Mouse (Mus musculus) midbrain, embryonic 16.5 days (tissue): Measurements from ENCODE around the gene Slc25a33. TPM values are rescaled to one million over a fixed set of nuclear protein-coding genes. Genes with fewer than 3 reads are reported as not detected.
A peak's percentile ranks its signal among the peaks of the same experiment; 100 is the strongest.

Experiments used
- ATAC-seq: fragments of 200-750 bp; cut with Nextera tagmentation; 2 replicates; pipeline ENCODE4 v1.8.0; 2017; ENCODE audit warnings: moderate TSS enrichment
- H3K27ac ChIP-seq: fragments of 300-500 bp; sonication (generic); 2 replicates; pipeline ENCODE4 v1.5.1; 2014; ENCODE audit warnings: mild to moderate bottlenecking, low read length, mixed read lengths
- H3K27me3 ChIP-seq: fragments of 300-500 bp; sonication (generic); 2 replicates; pipeline ENCODE4 v1.6.1; 2014; ENCODE audit warnings: low read depth, low read length, mixed read lengths; ENCODE audit not compliant: control insufficient read depth, insufficient read depth
- H3K36me3 ChIP-seq: fragments of 300-500 bp; sonication (generic); 2 replicates; pipeline ENCODE4 v1.6.1; 2014; ENCODE audit warnings: mild to moderate bottlenecking, low read length, moderate library complexity, mixed read lengths; ENCODE audit not compliant: control insufficient read depth, insufficient read depth
- H3K4me1 ChIP-seq: fragments of 300-500 bp; sonication (generic); 2 replicates; pipeline ENCODE4 v1.6.1; 2014; ENCODE audit warnings: mild to moderate bottlenecking, low read length, mixed read lengths; ENCODE audit not compliant: control insufficient read depth, insufficient read depth
- H3K4me2 ChIP-seq: fragments of 300-500 bp; sonication (generic); 2 replicates; pipeline ENCODE4 v1.6.1; 2014; ENCODE audit warnings: mild to moderate bottlenecking, low read length, mixed read lengths
- H3K4me3 ChIP-seq: fragments of 300-500 bp; sonication (generic); 2 replicates; pipeline ENCODE4 v1.5.1; 2014; ENCODE audit warnings: low read depth, mild to moderate bottlenecking, low read length, moderate library complexity, mixed read lengths
- H3K9ac ChIP-seq: fragments of 300-500 bp; sonication (generic); 2 replicates; pipeline ENCODE4 v1.6.1; 2014; ENCODE audit warnings: low read depth, low read length, mixed read lengths
- H3K9me3 ChIP-seq: fragments of 300-500 bp; sonication (generic); replicated peaks from 2 replicates; pipeline ENCODE4 v1.6.1; 2014; ENCODE audit warnings: mild to moderate bottlenecking, low read length, mixed read lengths; ENCODE audit not compliant: control insufficient read depth, poor library complexity, severe bottlenecking
- WGBS: fragments of 180-500 bp; shearing (Covaris S2); extraction: QIAGEN DNeasy Blood & Tissue Kit; methylation state at CpG from one replicate; pipeline ENCODE4 v1.1.7; 2014; 5-methylcytosine and 5-hydroxymethylcytosine counted together
- polyA plus RNA-seq: library from polyadenylated mRNA; unstranded; fragments of >200 nt; fragmentation: Nextera tagmentation; extraction: Ambion mirVana; gene quantifications from 2 replicates; pipeline ENCODE4 v1.2.1, GENCODE M21; 2015

Slc25a33 gene
- polyA plus RNA-seq, 1 experiment from 2014 or later: 29.1 TPM

- H3K9me3 ChIP-seq: no peaks in the 10 kb centered on the region
Observed at GRCm38 (mm10) chr4:149737383-149738324, 36.4 kb downstream of the Slc25a33 start, which contains the start of gene Tmem201. Tmem201 (minus strand) TSS chr4:149738044.

DNA sequence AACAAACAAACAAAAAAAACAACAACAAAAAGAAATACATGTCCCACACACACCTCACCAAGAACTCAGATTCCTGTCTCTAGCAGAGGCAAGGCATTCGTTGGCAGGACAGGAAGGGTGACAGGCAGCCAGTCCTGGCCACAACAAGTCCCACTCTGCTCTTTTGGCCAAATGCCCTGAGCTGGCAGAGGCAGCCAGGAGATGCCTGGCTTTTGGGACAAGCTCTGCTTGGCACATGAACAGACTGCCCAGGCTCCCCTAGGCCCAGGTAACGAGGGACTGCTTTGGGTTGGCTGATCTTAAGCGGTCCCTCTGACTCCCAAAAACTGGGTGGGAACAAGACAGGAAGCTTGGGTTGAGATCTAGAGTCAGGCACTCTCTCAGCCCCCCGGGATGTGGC lies 37.5 kb downstream of the Slc25a33 start:
- H3K4me3 ChIP-seq: peak overlapping the region; percentile 75
- peaks cover 45% of the 10 kb centered on the region for H3K4me1 ChIP-seq
- H3K9me3 ChIP-seq: no peaks in the 10 kb centered on the region
- ATAC-seq: no peak
- WGBS: 45% methylated on average over 4 of the region's 4 CpGs
- H3K27ac ChIP-seq: no peak overlapping the region
- H3K27me3 ChIP-seq: no peaks in the 10 kb centered on the region
- H3K36me3 ChIP-seq: 0 out of 2 replicates have a peak, but pooled peaks cover 2% of the 10 kb centered on the region
- peak overlapping the region; percentile 90 for H3K9ac ChIP-seq
- peak overlapping the region; percentile 95 for H3K4me2 ChIP-seq

More at GRCm38 (mm10) chr4:149737383-149738324, 36.4 kb downstream of the Slc25a33 start, which contains the start of gene Tmem201:
- under 1% methylated on average over 83 of the region's 97 CpGs for whole genome bisulfite sequencing
- no peaks in the 10 kb centered on the region for H3K27me3 ChIP-seq
- H3K4me3 ChIP-seq: peak within 1 kb of the TSS; percentile 75
- peak within 1 kb of the TSS; percentile 95 for H3K4me2 ChIP-seq
- H3K4me1 ChIP-seq: peaks cover 45% of the 10 kb centered on the region
- 0 out of 2 replicates have a peak, but pooled peaks cover 2% of the 10 kb centered on the region for H3K36me3 ChIP-seq
- ATAC-seq: peak; percentile 92
- H3K27ac ChIP-seq: peak within 1 kb of the TSS; percentile 73
- peak within 1 kb of the TSS; percentile 90 for H3K9ac ChIP-seq

GRCm38 (mm10) chr4:149735624-149736250 lies 38.3 kb downstream of the Slc25a33 start:
- Histone ChIP-seq H3K27ac (no peak overlapping the region), H3K4me2 (peak overlapping the region; percentile 95), H3K9me3 (no peaks in the 10 kb centered on the region), H3K4me1 (peaks cover 45% of the 10 kb centered on the region), H3K36me3 (peaks cover 6% of the 10 kb centered on the region; the same call in 1 of the 2 replicates), H3K4me3 (no peak overlapping the region), H3K9ac (peak overlapping the region; percentile 33), H3K27me3 (no peaks in the 10 kb centered on the region)
- ATAC-seq: no peak
- 76% methylated on average over 5 of the region's 5 CpGs for WGBS

DNA sequence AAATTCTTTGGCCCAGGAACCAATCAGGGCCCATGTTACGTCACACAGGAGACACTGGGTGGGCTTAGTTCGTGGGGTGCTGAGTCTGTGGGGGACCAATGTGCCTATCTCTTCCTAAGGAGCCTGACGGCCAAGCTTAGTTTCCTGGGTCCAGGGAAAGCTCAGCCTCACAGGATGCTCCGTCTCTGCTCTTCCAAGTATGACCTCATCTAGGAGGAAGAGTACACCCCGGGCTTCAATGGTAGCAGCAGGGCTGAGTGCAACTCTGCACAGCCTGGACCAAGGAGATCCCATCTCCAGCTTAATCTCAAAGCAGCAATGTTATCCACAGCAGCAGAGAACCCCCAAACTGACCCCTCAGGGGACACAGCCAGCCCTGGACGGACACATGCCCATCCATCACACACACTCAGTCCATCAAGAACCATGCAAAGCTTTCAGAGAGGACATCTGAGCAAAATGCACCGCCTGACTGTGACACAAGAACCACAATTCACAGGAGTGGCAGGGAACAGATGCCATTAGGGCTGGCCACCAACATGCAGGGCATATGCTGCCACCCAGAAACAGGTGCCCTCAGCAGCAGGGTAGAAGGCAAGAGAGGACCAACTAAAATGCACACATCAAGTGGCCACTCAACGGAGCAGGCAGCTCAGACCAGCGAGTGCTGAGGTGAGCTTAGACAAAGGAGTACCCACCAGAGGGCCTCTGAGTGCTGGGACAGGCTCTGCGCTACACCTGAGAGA lies 39.2 kb downstream of the Slc25a33 start:
- Histone ChIP-seq H3K27ac (no peak overlapping the region), H3K36me3 (peaks cover 8% of the 10 kb centered on the region), H3K9me3 (no peaks in the 10 kb centered on the region), H3K4me3 (no peak overlapping the region), H3K9ac (no peak overlapping the region; the same call in 1 of the 2 replicates), H3K4me2 (peak overlapping the region; percentile 13; the same call in 1 of the 2 replicates), H3K27me3 (no peaks in the 10 kb centered on the region), H3K4me1 (peaks cover 45% of the 10 kb centered on the region)
- no peak for ATAC-seq
- WGBS: 82% methylated on average over 10 of the region's 10 CpGs

GRCm38 (mm10) chr4:149734246-149734645 lies 39.8 kb downstream of the Slc25a33 start:
- peak overlapping the region; percentile 32 for H3K4me2 ChIP-seq
- H3K4me3 ChIP-seq: no peak overlapping the region
- H3K27ac ChIP-seq: peak overlapping the region; percentile 65
- peaks cover 45% of the 10 kb centered on the region for H3K4me1 ChIP-seq
- no peaks in the 10 kb centered on the region for H3K27me3 ChIP-seq
- 89% methylated on average over 6 of the region's 6 CpGs for WGBS
- ATAC-seq: no peak
- H3K9ac ChIP-seq: no peak overlapping the region; the same call in 1 of the 2 replicates
- no peaks in the 10 kb centered on the region for H3K9me3 ChIP-seq
- H3K36me3 ChIP-seq: peaks cover 14% of the 10 kb centered on the region

DNA sequence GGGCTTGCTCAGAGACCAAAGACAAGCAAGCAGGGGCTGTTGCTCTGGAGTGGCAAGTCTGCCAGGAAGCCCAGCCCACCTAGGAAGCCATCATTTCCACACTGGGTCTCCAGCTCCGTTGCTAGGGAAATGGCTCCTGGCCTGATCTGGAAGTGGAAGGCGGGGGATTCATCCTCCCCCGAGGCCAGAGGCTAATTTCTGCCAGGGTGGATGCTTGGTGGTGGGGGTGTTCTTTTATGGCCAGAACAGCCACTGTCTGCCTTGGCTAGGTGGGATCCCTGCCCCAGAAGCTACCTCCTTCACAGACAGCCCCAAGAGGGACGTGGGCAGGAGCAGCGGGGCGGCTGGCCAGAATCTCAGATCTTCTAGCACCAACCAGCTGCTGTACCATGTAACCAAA lies 40.3 kb downstream of the Slc25a33 start:
- H3K27me3 ChIP-seq: no peaks in the 10 kb centered on the region
- peak overlapping the region; percentile 32 for H3K4me2 ChIP-seq
- H3K36me3 ChIP-seq: peaks cover 14% of the 10 kb centered on the region
- peak overlapping the region; percentile 65 for H3K27ac ChIP-seq
- no peak for ATAC-seq
- H3K9ac ChIP-seq: peak overlapping the region; percentile 36; the same call in 1 of the 2 replicates
- no peaks in the 10 kb centered on the region for H3K9me3 ChIP-seq
- 30% methylated on average over 6 of the region's 6 CpGs for WGBS
- no peak overlapping the region for H3K4me3 ChIP-seq
- H3K4me1 ChIP-seq: peaks cover 45% of the 10 kb centered on the region

- Histone ChIP-seq H3K27ac (no peak overlapping the region), H3K4me2 (no peak overlapping the region), H3K36me3 (peaks cover 14% of the 10 kb centered on the region)
Observed at GRCm38 (mm10) chr4:149732800-149733199, 41.3 kb downstream of the Slc25a33 start.

GRCm38 (mm10) chr4:149732313-149732712 lies 41.8 kb downstream of the Slc25a33 start:
- no peak overlapping the region for H3K9ac ChIP-seq
- peaks cover 14% of the 10 kb centered on the region for H3K36me3 ChIP-seq
- 83% methylated on average over 3 of the region's 3 CpGs for WGBS
- ATAC-seq: no peak
- H3K27ac ChIP-seq: no peak overlapping the region
- no peak overlapping the region for H3K4me3 ChIP-seq
- no peaks in the 10 kb centered on the region for H3K27me3 ChIP-seq
- peaks cover 45% of the 10 kb centered on the region for H3K4me1 ChIP-seq
- no peaks in the 10 kb centered on the region for H3K9me3 ChIP-seq
- no peak overlapping the region for H3K4me2 ChIP-seq

More at GRCm38 (mm10) chr4:149732800-149733199, 41.3 kb downstream of the Slc25a33 start:
- H3K9ac ChIP-seq: no peak overlapping the region
- no peak overlapping the region for H3K4me3 ChIP-seq
- H3K27me3 ChIP-seq: no peaks in the 10 kb centered on the region
- no peaks in the 10 kb centered on the region for H3K9me3 ChIP-seq
- ATAC-seq: no peak
- WGBS: 83% methylated on average over 10 of the region's 10 CpGs
- H3K4me1 ChIP-seq: peaks cover 45% of the 10 kb centered on the region
